ENCODE assay signal across 1 mouse cellular context in genomic region chr10:79865801-79866295, GRCm38 (mm10).
TF ChIP-seq lines count a peak whose summit lies in the region.

No protein-coding gene starts in this region.

TF ChIP-seq in MEL, 35 proteins besides CTCF, POLR2A, EP300 and RAD21:
- no peak for TF ChIP-seq MEF2A (IDR thresholded peaks at IDR 0.05; ENCODE audit: extremely low read depth, insufficient replicate concordance, low read depth, low read length, poor library complexity, severe bottlenecking)
- peak; percentile 44 for TF ChIP-seq SMC3 (IDR thresholded peaks at IDR 0.05; ENCODE audit: low read depth, low read length)
- no peak for TF ChIP-seq MYB (IDR thresholded peaks at IDR 0.05; ENCODE audit: low read depth, low read length)
- no peak for TF ChIP-seq SIN3A (IDR thresholded peaks at IDR 0.05; ENCODE audit: low read length)
- TF ChIP-seq POLR2AphosphoS5 (IDR thresholded peaks at IDR 0.05; ENCODE audit: borderline replicate concordance, low read depth, low read length) = no peak
- no peak; the same call in 1 of the 2 replicates for TF ChIP-seq ZC3H11A (IDR thresholded peaks at IDR 0.05; ENCODE audit: low read depth, low read length)
- no peak for TF ChIP-seq GATA1 (IDR thresholded peaks at IDR 0.05; ENCODE audit: low read depth, low read length)
